25 mouse cellular contexts compared by ENCODE assay signal in the genomic region with DNA sequence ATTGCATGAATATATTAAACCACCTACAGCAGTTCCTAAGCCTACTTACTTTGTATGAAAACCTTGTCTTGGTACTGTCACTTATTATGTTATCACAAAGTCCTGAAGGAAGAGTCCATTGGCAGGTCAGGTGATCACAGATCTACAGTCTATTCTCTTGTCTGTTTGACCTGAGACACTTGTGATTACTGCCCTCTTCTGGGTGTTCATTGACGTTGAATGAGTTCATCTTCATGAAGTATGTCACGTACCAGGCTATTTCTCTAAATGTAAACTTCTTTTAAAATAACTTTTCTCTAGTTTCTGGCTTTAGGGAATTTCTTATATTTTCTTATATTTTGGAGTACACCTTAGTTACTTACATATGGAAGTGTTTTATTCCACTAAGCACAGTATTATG.
DNase-seq lines count a peak whose midpoint lies in the region; ATAC-seq and TF ChIP-seq lines count a peak whose summit lies in the region.
"Had no signal": no experiment of that assay in that cellular context is flagged by ENCODE, and none has a peak within 500 bp of the region (broad histone marks: within the 10 kb centered on the region; RNA-seq: fewer than 3 reads in every experiment).

No protein-coding gene starts in this region.

- no peak overlapping the region for H3K4me3 ChIP-seq in heart, adult 2 months
- H3K4me3 ChIP-seq in heart, embryonic 12.5 days: no peak overlapping the region
- H3K4me3 ChIP-seq in kidney, embryonic 16.5 days (ENCODE audit: low read length): no peak overlapping the region
- H3K4me3 ChIP-seq: heart, embryonic 15.5 days; left cerebral cortex, adult 2 months; limb, embryonic 10.5 days; myocyte had no signal

- no peak overlapping the region for H3K27ac ChIP-seq in heart, adult 2 months
- H3K27ac ChIP-seq in heart, embryonic 12.5 days (ENCODE audit: poor library complexity, severe bottlenecking): no peak overlapping the region
- no peak overlapping the region for H3K27ac ChIP-seq in kidney, embryonic 16.5 days (ENCODE audit: low read length)
- H3K27ac ChIP-seq: heart, embryonic 15.5 days; left cerebral cortex, adult 2 months; limb, embryonic 10.5 days had no signal

- 60% methylated on average over 2 of the region's 2 CpGs for WGBS in heart, adult 2 months
- WGBS in heart, embryonic 12.5 days: 57% methylated on average over 2 of the region's 2 CpGs
- WGBS in kidney, embryonic 16.5 days: 74% methylated on average over 2 of the region's 2 CpGs

- no peak overlapping the region for H3K4me2 ChIP-seq in heart, embryonic 12.5 days
- no peak overlapping the region for H3K4me2 ChIP-seq in kidney, embryonic 16.5 days (replicated peaks; ENCODE audit: low read depth, low read length)
- H3K4me2 ChIP-seq: heart, embryonic 15.5 days had no signal

- H3K27me3 ChIP-seq in heart, adult 2 months (ENCODE audit: control insufficient read depth, insufficient read depth, low read length): no peaks in the 10 kb centered on the region
- H3K27me3 ChIP-seq in heart, embryonic 12.5 days (replicated peaks): no peaks in the 10 kb centered on the region
- H3K27me3 ChIP-seq in kidney, embryonic 16.5 days (ENCODE audit: insufficient read depth, low read length): no peaks in the 10 kb centered on the region
- H3K27me3 ChIP-seq: heart, embryonic 15.5 days had no signal

- H3K9ac ChIP-seq in heart, adult 2 months (ENCODE audit: low read depth, low read length): no peak overlapping the region
- no peak overlapping the region for H3K9ac ChIP-seq in heart, embryonic 12.5 days
- no peak overlapping the region for H3K9ac ChIP-seq in kidney, embryonic 16.5 days (replicated peaks; ENCODE audit: low read length)
- H3K9ac ChIP-seq: heart, embryonic 15.5 days; liver, postnatal 0 days had no signal

- no peak for DNase-seq in heart, adult 2 months
- peak; percentile 3 to 5 for DNase-seq in kidney, postnatal 36 days
- DNase-seq in ES-CJ7 (ENCODE audit: low read depth, low spot score): peak; percentile 15
- peak; percentile 24 for DNase-seq in brain, adult 2 months (ENCODE audit: low read depth, low spot score)
- DNase-seq in adrenal gland, postnatal 25 days: no peak
- DNase-seq: adrenal gland, adult 2 months; cerebellum, adult 2 months; gastrocnemius, postnatal 10 days; heart, adult 11 months; heart, postnatal 4 days; kidney, adult 18-20 months; layer of hippocampus, adult 9-11 months; liver, postnatal 0 days; lung, postnatal 14 days; midbrain, embryonic 14.5 days; right cerebral cortex, postnatal 25 days; thymus, adult 18-20 months; thymus, postnatal 4 days had no signal

- no peaks in the 10 kb centered on the region for H3K4me1 ChIP-seq in heart, adult 2 months (ENCODE audit: control insufficient read depth, insufficient read depth, low read length)
- H3K4me1 ChIP-seq in heart, embryonic 12.5 days (replicated peaks): no peaks in the 10 kb centered on the region
- H3K4me1 ChIP-seq in kidney, embryonic 16.5 days (ENCODE audit: insufficient read depth, low read length): no peaks in the 10 kb centered on the region
- H3K4me1 ChIP-seq: heart, embryonic 15.5 days; limb, embryonic 10.5 days had no signal

- TF ChIP-seq CTCF in heart, adult 2 months (IDR thresholded peaks at IDR 0.05): peak; percentile 37

- H3K36me3 ChIP-seq in heart, adult 2 months (ENCODE audit: control insufficient read depth, insufficient read depth, low read length): no peaks in the 10 kb centered on the region
- no peaks in the 10 kb centered on the region for H3K36me3 ChIP-seq in heart, embryonic 12.5 days
- no peaks in the 10 kb centered on the region for H3K36me3 ChIP-seq in kidney, embryonic 16.5 days (ENCODE audit: insufficient read depth, low read length)
- H3K36me3 ChIP-seq: heart, embryonic 15.5 days; limb, embryonic 10.5 days had no signal

- intact Hi-C loops in heart, adult 2 months (cut with DNase I): no loop called here

- ATAC-seq in heart, embryonic 12.5 days (ENCODE audit: insufficient number of reproducible peaks, low FRiP score): no peak
- no peak for ATAC-seq in kidney, embryonic 16.5 days (ENCODE audit: low FRiP score, low TSS enrichment)
- ATAC-seq: hindbrain, embryonic 16.5 days; liver, postnatal 0 days had no signal

- no peaks in the 10 kb centered on the region for H3K79me2 ChIP-seq in heart, adult 2 months (replicated peaks; ENCODE audit: control insufficient read depth, insufficient read depth, low read length)

- H3K9me3 ChIP-seq in heart, embryonic 12.5 days (replicated peaks): no peaks in the 10 kb centered on the region
- H3K9me3 ChIP-seq in kidney, embryonic 16.5 days (ENCODE audit: low read length): no peaks in the 10 kb centered on the region
- H3K9me3 ChIP-seq: heart, embryonic 15.5 days; limb, embryonic 10.5 days had no signal

- no peak for TF ChIP-seq POLR2A in heart, adult 2 months (IDR thresholded peaks at IDR 0.05; ENCODE audit: insufficient read depth, low read depth, low read length)

- no peak for TF ChIP-seq EP300 in heart, adult 2 months (IDR thresholded peaks at IDR 0.05; ENCODE audit: insufficient read depth, low read depth, low read length)

Comparison
In these comparisons a context has a peak if more than half of its experiments do, and no peak if none do; other contexts are left out.
1. DNase-seq: peak in kidney, postnatal 36 days (2 of 2), ES-CJ7 (single experiment) and brain, adult 2 months (single experiment); none in heart, adult 2 months (0 of 2) and adrenal gland, postnatal 25 days (single experiment).